Mouse (Mus musculus): Measurements from ENCODE around the gene Sufu.

- TF ChIP-seq POLR2A (IDR thresholded peaks at IDR 0.05; ENCODE audit: insufficient read depth, low read depth, low read length) (no peak), CTCF (IDR thresholded peaks at IDR 0.05) (no peak), EP300 (IDR thresholded peaks at IDR 0.05; ENCODE audit: insufficient read depth, low read depth, low read length) (no peak)
Observed at GRCm38 (mm10) chr19:46462574-46462973, 65.9 kb downstream of the Sufu start.

Measured in heart, adult 2 months (tissue).